Mouse (Mus musculus) liver, adult 2 months (tissue): Measurements from ENCODE around the gene Fscn2. TPM values are rescaled to one million over a fixed set of nuclear protein-coding genes. Genes with fewer than 3 reads are reported as not detected.
A peak's percentile ranks its signal among the peaks of the same experiment; 100 is the strongest.

Experiments used
- DNase-seq: peaks from one replicate; pipeline ENCODE4 v3.0.0-alpha.2; 2011; ENCODE audit warnings: low read depth, low spot score; ENCODE audit errors: extremely low read depth
- H3K27ac ChIP-seq: fragments of 200-500 bp; replicated peaks from 2 replicates; pipeline ENCODE4 v1.5.1; 2012; ENCODE audit warnings: low read depth, mild to moderate bottlenecking, control low read depth, inconsistent platforms, low read length; ENCODE audit not compliant: insufficient read depth
- H3K27me3 ChIP-seq: fragments of 200-500 bp; 2 replicates; pipeline ENCODE4 v1.6.1; 2012; ENCODE audit warnings: mild to moderate bottlenecking, moderate library complexity, low read length, inconsistent platforms; ENCODE audit not compliant: control insufficient read depth, insufficient read depth
- H3K36me3 ChIP-seq: fragments of 200-500 bp; 2 replicates; pipeline ENCODE4 v1.6.1; 2012; ENCODE audit warnings: low read length, inconsistent platforms; ENCODE audit not compliant: control insufficient read depth, insufficient read depth
- H3K4me1 ChIP-seq: fragments of 200-500 bp; 2 replicates; pipeline ENCODE4 v1.6.1; 2011; ENCODE audit warnings: low read length; ENCODE audit not compliant: control insufficient read depth, insufficient read depth
- H3K4me3 ChIP-seq: fragments of 200-500 bp; 2 replicates; pipeline ENCODE4 v1.5.1; 2011; ENCODE audit warnings: low read depth, mild to moderate bottlenecking, control low read depth, low read length, moderate library complexity; ENCODE audit not compliant: insufficient read depth
- H3K79me2 ChIP-seq: fragments of 200-500 bp; 2 replicates; pipeline ENCODE4 v1.6.1; 2012; ENCODE audit warnings: inconsistent platforms, mild to moderate bottlenecking, low read length, moderate library complexity; ENCODE audit not compliant: control insufficient read depth, insufficient read depth
- H3K9ac ChIP-seq: fragments of 200-500 bp; 2 replicates; pipeline ENCODE4 v1.6.1; 2012; ENCODE audit warnings: low read depth, mild to moderate bottlenecking, control low read depth, inconsistent platforms, low read length
- CTCF ChIP-seq: fragments of 200-500 bp; IDR thresholded peaks from 2 replicates; pipeline ENCODE4 v1.5.1; 2011; ENCODE audit warnings: low read depth, low read length, control low read depth
- POLR2A ChIP-seq: fragments of 200-500 bp; IDR thresholded peaks from 2 replicates; pipeline ENCODE4 v1.6.1; 2011; ENCODE audit warnings: low read length, control low read depth; ENCODE audit not compliant: insufficient read depth; ENCODE audit errors: extremely low read depth
- WGBS: fragments of 180-500 bp; shearing (Covaris S2); methylation state at CpG from one replicate; pipeline ENCODE4 v1.1.7; 2018; 5-methylcytosine and 5-hydroxymethylcytosine counted together
- polyA plus RNA-seq: library from polyadenylated mRNA; depleted of rRNA; stranded (reverse); fragments of >200 nt; gene quantifications from 2 replicates; pipeline ENCODE4 v1.2.3, GENCODE M21; 2012
- total RNA-seq: library from RNA; depleted of rRNA; stranded (reverse); fragments of >200 nt; gene quantifications from 2 replicates; pipeline ENCODE4 v1.2.3, GENCODE M21; 2014

The Fscn2 gene
- total and polyA plus RNA-seq, 2 experiments = not detected

GRCm38 (mm10) chr11:120378611-120379540 lies 17.5 kb downstream of the Fscn2 start, which contains the start of gene Faap100:
Gene Faap100, minus strand, starts transcription at chr11:120378764.
- H3K27ac ChIP-seq = peak within 1 kb of the TSS; percentile 77
- 9% methylated on average over 54 of the region's 54 CpGs for WGBS

GRCm38 (mm10) chr11:120380271-120380670 lies 18.9 kb downstream of the Fscn2 start:
- TF ChIP-seq POLR2A = no peak
- no peak for TF ChIP-seq CTCF
- H3K4me3 ChIP-seq = no peak overlapping the region
- H3K4me1 ChIP-seq = peaks cover 7% of the 10 kb centered on the region
- no peak for DNase-seq
- no peaks in the 10 kb centered on the region for H3K27me3 ChIP-seq
- H3K79me2 ChIP-seq = no peaks in the 10 kb centered on the region
- H3K9ac ChIP-seq = no peak overlapping the region
- peaks cover 33% of the 10 kb centered on the region for H3K36me3 ChIP-seq
- H3K27ac ChIP-seq = no peak overlapping the region
- whole genome bisulfite sequencing = 96% methylated on average over 3 of the region's 3 CpGs

More at GRCm38 (mm10) chr11:120378611-120379540, 17.5 kb downstream of the Fscn2 start, which contains the start of gene Faap100:
- Histone ChIP-seq H3K79me2 (no peaks in the 10 kb centered on the region), H3K4me3 (peak within 1 kb of the TSS; percentile 89), H3K27me3 (no peaks in the 10 kb centered on the region), H3K4me1 (peaks cover 7% of the 10 kb centered on the region), H3K36me3 (peaks cover 21% of the 10 kb centered on the region), H3K9ac (peak within 1 kb of the TSS; percentile 71)
- TF ChIP-seq CTCF (peak; percentile 80), POLR2A (no peak)
- DNase-seq = peak; percentile 91

GRCm38 (mm10) chr11:120381157-120381556 lies 19.8 kb downstream of the Fscn2 start:
- TF ChIP-seq CTCF = no peak
- no peak for TF ChIP-seq POLR2A
- Histone ChIP-seq H3K79me2 (no peaks in the 10 kb centered on the region), H3K4me1 (peaks cover 7% of the 10 kb centered on the region), H3K36me3 (peaks cover 42% of the 10 kb centered on the region), H3K27ac (no peak overlapping the region), H3K4me3 (no peak overlapping the region), H3K27me3 (no peaks in the 10 kb centered on the region), H3K9ac (no peak overlapping the region)
- no peak for DNase-seq
- 71% methylated on average over 4 of the region's 4 CpGs for WGBS

- DNase-seq = no peak
- Histone ChIP-seq H3K4me1 (peaks cover 7% of the 10 kb centered on the region), H3K79me2 (no peaks in the 10 kb centered on the region), H3K4me3 (no peak overlapping the region), H3K9ac (no peak overlapping the region), H3K27me3 (no peaks in the 10 kb centered on the region), H3K36me3 (peaks cover 47% of the 10 kb centered on the region), H3K27ac (no peak overlapping the region)
- no peak for TF ChIP-seq CTCF
- TF ChIP-seq POLR2A = no peak
- 94% methylated on average over 9 of the region's 9 CpGs for WGBS
Measured at GRCm38 (mm10) chr11:120382509-120382908, 21.2 kb downstream of the Fscn2 start.

- H3K36me3 ChIP-seq = peaks cover 57% of the 10 kb centered on the region
- TF ChIP-seq CTCF (no peak), POLR2A (no peak)
- DNase-seq = no peak
Measured at GRCm38 (mm10) chr11:120386632-120387031, 25.3 kb downstream of the Fscn2 start.

GRCm38 (mm10) chr11:120387157-120387556 lies 25.8 kb downstream of the Fscn2 start:
- H3K36me3 ChIP-seq = peaks cover 53% of the 10 kb centered on the region
- 47% methylated on average over 2 of the region's 2 CpGs for WGBS
- H3K27ac ChIP-seq = no peak overlapping the region
- no peak for TF ChIP-seq POLR2A
- TF ChIP-seq CTCF = no peak
- H3K27me3 ChIP-seq = no peaks in the 10 kb centered on the region
- H3K9ac ChIP-seq = no peak overlapping the region
- no peaks in the 10 kb centered on the region for H3K4me1 ChIP-seq
- no peaks in the 10 kb centered on the region for H3K79me2 ChIP-seq
- no peak overlapping the region for H3K4me3 ChIP-seq
- DNase-seq = no peak

More at GRCm38 (mm10) chr11:120386632-120387031, 25.3 kb downstream of the Fscn2 start:
- H3K27ac ChIP-seq = no peak overlapping the region
- H3K79me2 ChIP-seq = no peaks in the 10 kb centered on the region
- WGBS = 88% methylated on average over 6 of the region's 6 CpGs
- H3K9ac ChIP-seq = no peak overlapping the region
- no peak overlapping the region for H3K4me3 ChIP-seq
- no peaks in the 10 kb centered on the region for H3K27me3 ChIP-seq
- no peaks in the 10 kb centered on the region for H3K4me1 ChIP-seq
